Mouse (Mus musculus) liver, embryonic 12.5 days (tissue): ENCODE results near the gene Cd81. TPM values are rescaled to one million over a fixed set of nuclear protein-coding genes. Genes with fewer than 3 reads are reported as not detected.

Experiments
- ATAC-seq: fragments of 200-750 bp; cut with Nextera tagmentation; 2 replicates; pipeline ENCODE4 v1.8.0; 2017; ENCODE audit warnings: moderate number of reproducible peaks, mild to moderate bottlenecking, moderate library complexity
- H3K27ac ChIP-seq: fragments of 300-500 bp; sonication (generic); 2 replicates; pipeline ENCODE4 v1.5.1; 2016; ENCODE audit warnings: mild to moderate bottlenecking
- H3K27me3 ChIP-seq: fragments of 300-500 bp; sonication (generic); replicated peaks from 2 replicates; pipeline ENCODE4 v1.6.1; 2016; ENCODE audit warnings: mild to moderate bottlenecking, moderate library complexity
- H3K36me3 ChIP-seq: fragments of 300-500 bp; sonication (generic); 2 replicates; pipeline ENCODE4 v1.6.1; 2016; ENCODE audit warnings: mild to moderate bottlenecking, moderate library complexity
- H3K4me1 ChIP-seq: fragments of 300-500 bp; sonication (generic); 2 replicates; pipeline ENCODE4 v1.6.1; 2016
- H3K4me2 ChIP-seq: fragments of 300-500 bp; sonication (generic); 2 replicates; pipeline ENCODE4 v1.6.1; 2016; ENCODE audit warnings: mild to moderate bottlenecking, moderate library complexity
- H3K4me3 ChIP-seq: fragments of 300-500 bp; sonication (generic); 2 replicates; pipeline ENCODE4 v1.5.1; 2016; ENCODE audit warnings: mild to moderate bottlenecking, moderate library complexity
- H3K9ac ChIP-seq: fragments of 300-500 bp; sonication (generic); 2 replicates; pipeline ENCODE4 v1.6.1; 2016; ENCODE audit warnings: mild to moderate bottlenecking, moderate library complexity
- H3K9me3 ChIP-seq: fragments of 300-500 bp; sonication (generic); replicated peaks from 2 replicates; pipeline ENCODE4 v1.6.1; 2016; ENCODE audit warnings: mild to moderate bottlenecking, moderate library complexity
- WGBS: fragments of 180-500 bp; shearing (Covaris S2); methylation state at CpG from one replicate; pipeline ENCODE4 v1.1.7; 2016; ENCODE audit not compliant: insufficient replicate concordance; 5-methylcytosine and 5-hydroxymethylcytosine counted together
- polyA plus RNA-seq: library from polyadenylated mRNA; unstranded; fragments of >200 nt; fragmentation: Nextera tagmentation; extraction: Ambion mirVana; gene quantifications from 2 replicates; pipeline ENCODE4 v1.2.1, GENCODE M21; 2016

Cd81 gene
- polyA plus RNA-seq, 1 experiment from 2014 or later = 154 TPM

GRCm38 (mm10) chr7:143024293-143024692 is 28.2 kb upstream of the Cd81 start:
- no peaks in the 10 kb centered on the region for H3K36me3 ChIP-seq
- H3K4me1 ChIP-seq = peaks cover 23% of the 10 kb centered on the region
- H3K27me3 ChIP-seq = no peaks in the 10 kb centered on the region
- H3K27ac ChIP-seq = no peak overlapping the region
- WGBS = 68% methylated on average over 1 of the region's 1 CpGs
- H3K9me3 ChIP-seq = no peaks in the 10 kb centered on the region
- no peak overlapping the region for H3K4me3 ChIP-seq
- no peak for ATAC-seq
- H3K4me2 ChIP-seq = no peak overlapping the region
- H3K9ac ChIP-seq = no peak overlapping the region

- WGBS = 69% methylated on average over 3 of the region's 3 CpGs
- no peak overlapping the region for H3K9ac ChIP-seq
Measured at GRCm38 (mm10) chr7:143025496-143025895, 27.0 kb upstream of the Cd81 start.

GRCm38 (mm10) chr7:143027196-143027595 is 25.3 kb upstream of the Cd81 start:
- Histone ChIP-seq H3K36me3 (no peaks in the 10 kb centered on the region), H3K4me2 (no peak overlapping the region), H3K27me3 (no peaks in the 10 kb centered on the region), H3K9ac (no peak overlapping the region), H3K27ac (no peak overlapping the region), H3K9me3 (no peaks in the 10 kb centered on the region), H3K4me1 (peaks cover 8% of the 10 kb centered on the region; the same call in 1 of the 2 replicates), H3K4me3 (no peak overlapping the region)
- ATAC-seq = no peak
- 88% methylated on average over 4 of the region's 4 CpGs for WGBS

More at GRCm38 (mm10) chr7:143025496-143025895, 27.0 kb upstream of the Cd81 start:
- Histone ChIP-seq H3K4me3 (no peak overlapping the region), H3K4me2 (no peak overlapping the region), H3K27ac (no peak overlapping the region), H3K27me3 (no peaks in the 10 kb centered on the region), H3K9me3 (no peaks in the 10 kb centered on the region), H3K36me3 (no peaks in the 10 kb centered on the region), H3K4me1 (peaks cover 21% of the 10 kb centered on the region)
- no peak for ATAC-seq

- Histone ChIP-seq H3K4me3 (no peak overlapping the region), H3K36me3 (no peaks in the 10 kb centered on the region), H3K27ac (no peak overlapping the region), H3K27me3 (no peaks in the 10 kb centered on the region), H3K9ac (no peak overlapping the region), H3K9me3 (no peaks in the 10 kb centered on the region), H3K4me2 (no peak overlapping the region), H3K4me1 (peaks cover 8% of the 10 kb centered on the region; the same call in 1 of the 2 replicates)
- 67% methylated on average over 1 of the region's 1 CpGs for WGBS
- ATAC-seq = no peak
Measured at GRCm38 (mm10) chr7:143031816-143032215, 20.7 kb upstream of the Cd81 start.

- peaks cover 3% of the 10 kb centered on the region; the same call in 1 of the 2 replicates for H3K4me1 ChIP-seq
- ATAC-seq = no peak
- H3K9me3 ChIP-seq = no peaks in the 10 kb centered on the region
- no peak overlapping the region for H3K27ac ChIP-seq
- no peak overlapping the region for H3K9ac ChIP-seq
- no peak overlapping the region for H3K4me2 ChIP-seq
- H3K27me3 ChIP-seq = no peaks in the 10 kb centered on the region
- no peaks in the 10 kb centered on the region for H3K36me3 ChIP-seq
- no peak overlapping the region for H3K4me3 ChIP-seq
- WGBS = 72% methylated on average over 4 of the region's 4 CpGs
Measured at GRCm38 (mm10) chr7:143033581-143033980, 19.0 kb upstream of the Cd81 start.

GRCm38 (mm10) chr7:143034112-143034511 is 18.4 kb upstream of the Cd81 start:
- no peak overlapping the region for H3K27ac ChIP-seq
- no peak for ATAC-seq
- no peak overlapping the region for H3K4me2 ChIP-seq
- H3K27me3 ChIP-seq = no peaks in the 10 kb centered on the region
- H3K9me3 ChIP-seq = no peaks in the 10 kb centered on the region
- WGBS = 83% methylated on average over 2 of the region's 2 CpGs
- H3K4me3 ChIP-seq = no peak overlapping the region
- H3K9ac ChIP-seq = no peak overlapping the region
- H3K4me1 ChIP-seq = peaks cover 7% of the 10 kb centered on the region; the same call in 1 of the 2 replicates
- H3K36me3 ChIP-seq = no peaks in the 10 kb centered on the region

GRCm38 (mm10) chr7:143034519-143035450 is 17.8 kb upstream of the Cd81 start:
- no peak overlapping the region for H3K4me3 ChIP-seq
- 73% methylated on average over 8 of the region's 8 CpGs for WGBS
- H3K4me1 ChIP-seq = peaks cover 7% of the 10 kb centered on the region; the same call in 1 of the 2 replicates
- no peaks in the 10 kb centered on the region for H3K27me3 ChIP-seq
- H3K4me2 ChIP-seq = no peak overlapping the region
- ATAC-seq = no peak
- no peaks in the 10 kb centered on the region for H3K9me3 ChIP-seq
- H3K9ac ChIP-seq = no peak overlapping the region
- no peak overlapping the region for H3K27ac ChIP-seq
- no peaks in the 10 kb centered on the region for H3K36me3 ChIP-seq

GRCm38 (mm10) chr7:143036787-143037186 is 15.8 kb upstream of the Cd81 start:
- WGBS = 74% methylated on average over 3 of the region's 3 CpGs
- no peak for ATAC-seq
- Histone ChIP-seq H3K4me3 (no peak overlapping the region), H3K9ac (no peak overlapping the region), H3K4me2 (no peak overlapping the region), H3K36me3 (no peaks in the 10 kb centered on the region), H3K9me3 (no peaks in the 10 kb centered on the region), H3K27ac (no peak overlapping the region), H3K27me3 (0 out of 2 replicates have a peak, but pooled peaks cover 3% of the 10 kb centered on the region), H3K4me1 (peaks cover 18% of the 10 kb centered on the region)

- WGBS = 56% methylated on average over 4 of the region's 4 CpGs
- peaks cover 23% of the 10 kb centered on the region for H3K4me1 ChIP-seq
Measured at GRCm38 (mm10) chr7:143037306-143037705, 15.2 kb upstream of the Cd81 start.

GRCm38 (mm10) chr7:143038174-143038931 is 14.2 kb upstream of the Cd81 start:
- ATAC-seq = no peak
- H3K27me3 ChIP-seq = 0 out of 2 replicates have a peak, but pooled peaks cover 3% of the 10 kb centered on the region
- H3K9me3 ChIP-seq = no peaks in the 10 kb centered on the region
- peaks cover 34% of the 10 kb centered on the region for H3K4me1 ChIP-seq
- WGBS = 49% methylated on average over 3 of the region's 3 CpGs
- H3K4me3 ChIP-seq = no peak overlapping the region
- no peaks in the 10 kb centered on the region for H3K36me3 ChIP-seq
- H3K4me2 ChIP-seq = no peak overlapping the region
- H3K9ac ChIP-seq = no peak overlapping the region
- H3K27ac ChIP-seq = no peak overlapping the region

More at GRCm38 (mm10) chr7:143037306-143037705, 15.2 kb upstream of the Cd81 start:
- Histone ChIP-seq H3K4me2 (no peak overlapping the region), H3K36me3 (no peaks in the 10 kb centered on the region), H3K27me3 (0 out of 2 replicates have a peak, but pooled peaks cover 3% of the 10 kb centered on the region), H3K9me3 (no peaks in the 10 kb centered on the region), H3K9ac (no peak overlapping the region), H3K4me3 (no peak overlapping the region), H3K27ac (no peak overlapping the region)
- ATAC-seq = no peak

- H3K27me3 ChIP-seq = 0 out of 2 replicates have a peak, but pooled peaks cover 3% of the 10 kb centered on the region
- H3K9me3 ChIP-seq = no peaks in the 10 kb centered on the region
- H3K36me3 ChIP-seq = no peaks in the 10 kb centered on the region
- ATAC-seq = no peak
- WGBS = 82% methylated on average over 3 of the region's 3 CpGs
- H3K4me3 ChIP-seq = no peak overlapping the region
- H3K4me1 ChIP-seq = peaks cover 34% of the 10 kb centered on the region
- H3K27ac ChIP-seq = no peak overlapping the region
- no peak overlapping the region for H3K9ac ChIP-seq
- no peak overlapping the region for H3K4me2 ChIP-seq
Measured at GRCm38 (mm10) chr7:143040561-143040960, 12.0 kb upstream of the Cd81 start.
